Mouse (Mus musculus) lung, postnatal 0 days (tissue): ENCODE results near the gene Coro2a. TPM values are rescaled to one million over a fixed set of nuclear protein-coding genes. Genes with fewer than 3 reads are reported as not detected.
"Not testable (repeated sequence)": the region's sequence is repeated elsewhere in the genome, so short reads cannot be mapped to it uniquely, and the experiment has no call there.

ENCODE experiments used
- ATAC-seq: fragments of 200-750 bp; cut with Nextera tagmentation; 2 replicates; pipeline ENCODE4 v1.8.0; 2017; ENCODE audit warnings: moderate library complexity
- DNase-seq: peaks from one replicate; pipeline ENCODE4 v3.0.0-alpha.2; 2016; ENCODE audit warnings: low spot score
- H3K27ac ChIP-seq: fragments of 300-500 bp; sonication (generic); 2 replicates; pipeline ENCODE4 v1.5.1; 2014; ENCODE audit warnings: antibody characterized with exemption, mild to moderate bottlenecking, low read length, mixed read lengths
- H3K27me3 ChIP-seq: fragments of 300-500 bp; sonication (generic); replicated peaks from 2 replicates; pipeline ENCODE4 v1.6.1; 2014; ENCODE audit warnings: low read length, mixed read lengths; ENCODE audit not compliant: insufficient read depth
- H3K36me3 ChIP-seq: fragments of 300-500 bp; sonication (generic); 2 replicates; pipeline ENCODE4 v1.6.1; 2014; ENCODE audit warnings: low read length, mixed read lengths; ENCODE audit not compliant: insufficient read depth
- H3K4me1 ChIP-seq: fragments of 300-500 bp; sonication (generic); 2 replicates; pipeline ENCODE4 v1.6.1; 2014; ENCODE audit warnings: antibody characterized with exemption, low read depth, low read length, mixed read lengths; ENCODE audit not compliant: insufficient read depth
- H3K4me2 ChIP-seq: fragments of 300-500 bp; sonication (generic); replicated peaks from 2 replicates; pipeline ENCODE4 v1.6.1; 2014; ENCODE audit warnings: low read depth, mild to moderate bottlenecking, low read length, moderate library complexity, mixed read lengths
- H3K4me3 ChIP-seq: fragments of 300-500 bp; sonication (generic); 2 replicates; pipeline ENCODE4 v1.5.1; 2014; ENCODE audit warnings: low read depth, low read length
- H3K9ac ChIP-seq: fragments of 300-500 bp; sonication (generic); replicated peaks from 2 replicates; pipeline ENCODE4 v1.6.1; 2014; ENCODE audit warnings: low read depth, mild to moderate bottlenecking
- H3K9me3 ChIP-seq: fragments of 300-500 bp; sonication (generic); 2 replicates; pipeline ENCODE4 v1.6.1; 2016; ENCODE audit warnings: low read length, mixed read lengths
- CTCF ChIP-seq: IDR thresholded peaks from 2 replicates; pipeline ENCODE4 v1.5.1; 2016; ENCODE audit warnings: antibody characterized with exemption, mild to moderate bottlenecking
- EP300 ChIP-seq: IDR thresholded peaks from 2 replicates; pipeline ENCODE4 v1.6.1; 2016; ENCODE audit warnings: antibody characterized with exemption, mild to moderate bottlenecking, control low read depth
- WGBS: fragments of 180-500 bp; shearing (Covaris S2); extraction: QIAGEN DNeasy Blood & Tissue Kit; methylation state at CpG from one replicate; pipeline ENCODE4 v1.1.7; 2014; 5-methylcytosine and 5-hydroxymethylcytosine counted together
- polyA plus RNA-seq: library from polyadenylated mRNA; unstranded; fragments of >200 nt; fragmentation: Nextera tagmentation; extraction: Ambion mirVana; gene quantifications from 2 replicates; pipeline ENCODE4 v1.2.1, GENCODE M21; 2015

Coro2a gene
- polyA plus RNA-seq, 1 experiment from 2014 or later: 2.3 TPM

DNA sequence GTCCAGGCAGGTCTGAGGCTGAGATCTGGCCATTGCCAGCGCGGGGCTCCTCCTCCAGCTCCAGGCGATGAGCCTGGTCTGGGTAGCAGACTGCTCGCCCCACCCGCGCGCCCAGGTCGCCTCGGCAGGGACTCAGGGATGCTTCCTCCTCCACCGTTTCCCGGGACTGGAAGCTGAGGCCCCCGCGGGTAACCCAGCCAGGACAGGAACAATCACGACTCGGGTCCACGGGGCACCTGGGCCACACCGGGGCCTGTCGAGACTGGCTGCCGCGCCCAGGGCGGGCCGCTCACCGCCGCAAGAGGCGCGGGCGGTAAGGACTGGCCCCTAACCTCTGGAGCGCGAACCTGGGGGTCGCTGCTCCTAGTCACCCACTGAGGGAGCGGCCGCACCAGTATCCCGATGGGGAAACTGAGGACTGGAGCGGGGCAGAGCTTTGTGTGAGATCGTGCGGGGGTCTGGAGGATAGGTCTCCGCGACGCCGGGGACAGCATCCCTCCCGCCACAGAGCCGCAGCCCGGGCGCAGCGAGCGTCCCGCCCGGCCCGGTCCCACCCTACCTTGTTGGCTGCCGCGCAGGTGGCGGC is 651 bp downstream of the Coro2a start:
- ATAC-seq: peak; percentile 15; the same call in 1 of the 2 replicates
- Histone ChIP-seq H3K27ac (no peak overlapping the region), H3K9me3 (no peaks in the 10 kb centered on the region), H3K4me3 (peak overlapping the region; percentile 53), H3K36me3 (no peaks in the 10 kb centered on the region), H3K4me2 (peak overlapping the region; percentile 93), H3K4me1 (peaks cover 5% of the 10 kb centered on the region; the same call in 1 of the 2 replicates), H3K9ac (peak overlapping the region; percentile 19; the same call in 1 of the 2 replicates), H3K27me3 (peaks cover 16% of the 10 kb centered on the region)
- DNase-seq: no peak
- WGBS: 0% methylated on average over 42 of the region's 52 CpGs
- TF ChIP-seq EP300 (no peak), CTCF (no peak)

DNA sequence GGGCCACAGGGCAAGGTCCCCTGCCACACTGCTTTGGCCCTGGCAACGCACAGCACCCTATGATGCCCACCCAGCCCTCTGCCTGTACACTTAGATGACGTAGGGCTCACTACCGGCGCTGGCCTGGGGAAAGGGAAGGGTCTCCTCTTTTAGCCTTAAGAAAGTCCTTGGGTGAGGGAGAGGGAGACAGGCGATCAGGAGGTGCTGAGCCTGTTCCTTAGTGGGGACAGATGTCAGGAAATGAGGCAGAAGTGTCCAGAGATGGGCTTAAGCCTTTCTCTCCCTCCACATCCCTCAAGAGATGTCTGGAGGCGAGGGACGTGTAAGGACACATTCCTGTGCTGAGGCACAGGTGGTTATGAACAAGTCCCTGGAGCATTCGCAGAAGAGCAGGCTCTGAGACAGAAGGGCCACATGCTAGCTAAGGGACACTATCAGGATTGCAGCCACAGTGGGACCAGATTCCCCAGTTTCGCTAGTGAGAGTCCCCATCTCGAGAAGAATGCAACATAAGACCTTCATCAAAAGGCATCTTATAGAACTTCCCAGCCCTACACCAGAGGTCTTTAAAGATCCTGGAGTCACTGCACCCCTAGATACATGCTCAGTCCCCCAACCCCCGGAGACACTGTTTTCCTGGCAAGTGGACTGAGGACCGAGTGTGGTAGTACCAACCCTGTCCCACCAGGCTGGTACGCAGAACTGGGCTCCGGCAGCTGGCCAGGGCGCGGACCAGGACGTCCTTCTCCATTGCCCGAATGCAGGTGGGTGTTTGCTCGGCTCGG is 1.3 kb downstream of the Coro2a start:
- Histone ChIP-seq H3K36me3 (no peaks in the 10 kb centered on the region), H3K9ac (no peak overlapping the region), H3K27ac (no peak overlapping the region), H3K4me2 (peak overlapping the region; percentile 93), H3K9me3 (no peaks in the 10 kb centered on the region), H3K27me3 (peaks cover 16% of the 10 kb centered on the region), H3K4me1 (peaks cover 5% of the 10 kb centered on the region; the same call in 1 of the 2 replicates), H3K4me3 (peak overlapping the region; percentile 53)
- 39% methylated on average over 20 of the region's 20 CpGs for WGBS
- TF ChIP-seq CTCF (no peak), EP300 (no peak)
- no peak for DNase-seq
- no peak for ATAC-seq

DNA sequence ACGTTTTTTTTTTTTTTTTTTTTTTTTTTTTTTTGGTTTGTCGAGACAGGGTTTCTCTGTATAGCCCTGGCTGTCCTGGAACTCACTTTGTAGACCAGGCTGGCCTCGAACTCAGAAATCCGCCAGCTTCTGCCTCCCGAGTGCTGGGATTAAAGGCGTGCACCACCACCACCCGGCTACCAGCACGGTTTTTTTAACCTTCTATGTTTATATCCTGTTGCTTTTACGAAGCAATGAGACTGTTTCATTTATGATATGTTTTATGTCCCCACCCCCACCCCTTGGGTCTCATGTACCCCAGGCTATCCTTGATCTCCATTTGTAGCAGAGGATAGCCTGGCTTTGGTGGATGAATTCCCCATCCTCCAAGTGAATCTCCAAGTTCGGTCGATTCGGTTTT is 2.4 kb downstream of the Coro2a start:
- not testable (repeated sequence) for H3K4me3 ChIP-seq, H3K9me3 ChIP-seq, H3K4me1 ChIP-seq, DNase-seq, H3K36me3 ChIP-seq, H3K27ac ChIP-seq, H3K4me2 ChIP-seq, H3K9ac ChIP-seq, ATAC-seq
- WGBS: 71% methylated on average over 12 of the region's 12 CpGs
- peaks cover 16% of the 10 kb centered on the region for H3K27me3 ChIP-seq

DNA sequence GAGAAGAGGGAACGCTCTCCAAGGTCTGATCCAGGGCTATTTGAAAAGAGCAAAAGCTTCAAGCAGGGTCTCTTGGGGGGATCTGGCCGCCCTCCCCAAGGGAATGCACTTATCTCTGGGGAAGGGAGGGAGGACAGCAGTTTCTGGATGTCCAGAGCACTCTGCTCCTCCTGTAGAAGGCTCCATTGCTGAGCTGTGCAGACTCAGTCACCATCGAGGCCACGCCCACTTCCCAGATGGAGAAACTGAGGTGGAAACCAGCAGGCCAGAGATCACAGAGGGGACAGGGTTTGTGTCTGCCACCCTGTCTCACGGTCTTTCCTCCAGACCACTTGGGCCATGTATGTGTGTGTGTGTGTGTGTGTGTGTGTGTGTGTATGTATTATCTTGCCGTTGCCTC is 3.0 kb downstream of the Coro2a start:
- peaks cover 5% of the 10 kb centered on the region; the same call in 1 of the 2 replicates for H3K4me1 ChIP-seq
- no peak overlapping the region for H3K27ac ChIP-seq
- TF ChIP-seq EP300 (no peak), CTCF (no peak)
- no peak overlapping the region for H3K4me3 ChIP-seq
- no peaks in the 10 kb centered on the region for H3K9me3 ChIP-seq
- peaks cover 16% of the 10 kb centered on the region for H3K27me3 ChIP-seq
- DNase-seq (no peak), ATAC-seq (no peak)
- 78% methylated on average over 6 of the region's 6 CpGs for WGBS
- H3K36me3 ChIP-seq: no peaks in the 10 kb centered on the region
- H3K4me2 ChIP-seq: no peak overlapping the region
- no peak overlapping the region for H3K9ac ChIP-seq

DNA sequence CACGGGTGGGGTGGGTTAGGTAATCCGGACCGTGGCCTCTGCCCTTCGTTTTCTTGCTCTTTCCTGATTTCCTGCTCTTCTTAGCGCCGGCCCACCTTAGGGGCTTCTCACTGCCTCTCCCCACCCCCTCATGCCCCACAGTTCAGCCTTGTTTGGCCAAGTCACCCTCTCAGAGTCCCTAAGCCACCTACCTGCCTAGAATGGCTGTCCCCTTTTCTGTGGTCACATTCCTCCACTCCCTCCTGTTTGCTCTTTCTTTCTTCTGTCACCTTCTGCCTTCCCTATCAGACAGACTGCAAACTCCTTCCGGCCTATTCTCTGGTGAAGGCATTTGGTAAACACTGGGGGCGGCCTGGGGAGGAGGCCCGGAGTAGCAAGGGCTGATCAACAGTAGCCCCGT is 3.9 kb downstream of the Coro2a start:
- Histone ChIP-seq H3K27ac (no peak overlapping the region), H3K36me3 (no peaks in the 10 kb centered on the region), H3K4me2 (0 out of 2 replicates have a peak overlapping the region, but pooled peaks have one; percentile 27), H3K9me3 (no peaks in the 10 kb centered on the region), H3K9ac (no peak overlapping the region), H3K27me3 (peaks cover 16% of the 10 kb centered on the region), H3K4me1 (peaks cover 5% of the 10 kb centered on the region; the same call in 1 of the 2 replicates), H3K4me3 (no peak overlapping the region)
- ATAC-seq: no peak
- WGBS: 29% methylated on average over 10 of the region's 10 CpGs
- DNase-seq: no peak
- no peak for TF ChIP-seq CTCF
- TF ChIP-seq EP300: no peak

DNA sequence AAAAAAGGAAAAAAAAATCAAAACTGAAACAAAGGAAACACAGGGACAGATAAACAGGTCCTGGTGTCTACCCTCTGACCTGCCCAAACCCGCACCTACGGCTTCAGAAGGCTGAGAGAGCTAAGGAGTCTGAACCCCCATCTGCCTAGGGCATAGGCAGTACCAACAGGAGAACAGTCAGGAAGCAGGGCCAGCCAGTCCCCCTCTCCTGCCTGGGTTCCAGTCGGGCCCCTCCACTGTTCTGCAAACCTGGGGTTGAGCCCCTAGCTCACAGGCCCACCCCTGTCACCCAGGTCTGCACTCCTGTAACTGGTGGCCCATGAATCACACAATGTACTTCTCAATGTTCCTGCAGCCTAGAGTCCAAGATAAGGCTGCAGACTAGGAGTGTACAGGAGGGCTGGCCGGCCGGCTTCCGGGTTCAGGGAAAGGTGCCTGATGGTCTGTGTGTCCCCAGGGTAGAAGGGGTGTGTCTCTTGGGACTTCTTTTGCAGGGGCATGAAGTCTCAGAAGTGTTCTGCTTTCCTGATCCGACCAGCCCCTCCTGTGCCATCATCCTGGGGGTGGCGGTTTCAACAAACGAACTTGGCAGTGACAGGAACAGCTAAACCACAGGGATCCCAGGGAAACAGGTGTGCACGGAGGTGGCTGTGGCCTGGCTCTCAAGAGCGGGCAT is 4.6 kb downstream of the Coro2a start:
- ATAC-seq (peak; percentile 59), DNase-seq (peak; percentile 43)
- Histone ChIP-seq H3K9me3 (no peaks in the 10 kb centered on the region), H3K4me3 (no peak overlapping the region), H3K36me3 (no peaks in the 10 kb centered on the region), H3K4me2 (peak overlapping the region; percentile 27), H3K27me3 (peaks cover 12% of the 10 kb centered on the region), H3K27ac (no peak overlapping the region), H3K9ac (no peak overlapping the region), H3K4me1 (peaks cover 5% of the 10 kb centered on the region; the same call in 1 of the 2 replicates)
- no peak for TF ChIP-seq EP300
- TF ChIP-seq CTCF: no peak
- 40% methylated on average over 11 of the region's 11 CpGs for WGBS
